Mouse (Mus musculus) heart, embryonic 14.5 days (tissue): ENCODE measurements around the gene Plcg1. TPM values are rescaled to one million over a fixed set of nuclear protein-coding genes. Genes with fewer than 3 reads are reported as not detected.

ENCODE experiments used
- ATAC-seq: fragments of 200-750 bp; cut with Nextera tagmentation; 2 replicates; pipeline ENCODE4 v1.8.0; 2017; ENCODE audit warnings: low read depth, moderate TSS enrichment; ENCODE audit not compliant: insufficient number of reproducible peaks, insufficient read depth, low FRiP score
- H3K27ac ChIP-seq, 2 experiments: fragments of 200-500 bp in 1 of 2; fragments of 300-500 bp in 1 of 2; sonication (generic) in 1 of 2; replicated peaks in 1 of 2; 2 replicates each; pipeline ENCODE4 v1.5.1; 2012 to 2014; ENCODE audit warnings: low read depth in 2 of 2, low read length in 2 of 2, control low read depth in 1 of 2, mild to moderate bottlenecking in 1 of 2, mixed read lengths in 1 of 2; ENCODE audit not compliant: control insufficient read depth in 1 of 2, insufficient read depth in 1 of 2
- H3K27me3 ChIP-seq: fragments of 300-500 bp; sonication (generic); 2 replicates; pipeline ENCODE4 v1.6.1; 2014; ENCODE audit warnings: mild to moderate bottlenecking, low read length, control low read depth; ENCODE audit not compliant: control insufficient read depth, insufficient read depth
- H3K36me3 ChIP-seq: fragments of 300-500 bp; sonication (generic); 2 replicates; pipeline ENCODE4 v1.6.1; 2014; ENCODE audit warnings: mild to moderate bottlenecking, control low read depth, low read length, mixed read lengths; ENCODE audit not compliant: control insufficient read depth, insufficient read depth
- H3K4me1 ChIP-seq, 2 experiments: fragments of 200-500 bp in 1 of 2; fragments of 300-500 bp in 1 of 2; sonication (generic) in 1 of 2; 2 replicates each; pipeline ENCODE4 v1.6.1; 2012 to 2014; ENCODE audit warnings: low read length in 2 of 2, control low read depth in 1 of 2, mixed read lengths in 1 of 2; ENCODE audit not compliant: control insufficient read depth in 2 of 2, insufficient read depth in 2 of 2
- H3K4me2 ChIP-seq: fragments of 300-500 bp; sonication (generic); 2 replicates; pipeline ENCODE4 v1.6.1; 2014; ENCODE audit warnings: mild to moderate bottlenecking, low read length
- H3K4me3 ChIP-seq, 2 experiments: fragments of 200-500 bp in 1 of 2; fragments of 300-500 bp in 1 of 2; sonication (generic) in 1 of 2; 2 replicates each; pipeline ENCODE4 v1.5.1; 2012 to 2014; ENCODE audit warnings: low read length in 2 of 2, mild to moderate bottlenecking in 2 of 2, control low read depth in 1 of 2, low read depth in 1 of 2, moderate library complexity in 1 of 2; ENCODE audit not compliant: control insufficient read depth in 1 of 2, insufficient read depth in 1 of 2
- H3K9ac ChIP-seq: fragments of 300-500 bp; sonication (generic); 2 replicates; pipeline ENCODE4 v1.6.1; 2014; ENCODE audit warnings: mild to moderate bottlenecking, low read length
- H3K9me3 ChIP-seq: fragments of 300-500 bp; sonication (generic); 2 replicates; pipeline ENCODE4 v1.6.1; 2016; ENCODE audit warnings: low read length, control low read depth; ENCODE audit not compliant: control insufficient read depth
- WGBS: fragments of 180-500 bp; shearing (Covaris S2); extraction: QIAGEN DNeasy Blood & Tissue Kit; methylation state at CpG from one replicate; pipeline ENCODE4 v1.1.7; 2014; 5-methylcytosine and 5-hydroxymethylcytosine counted together
- polyA plus RNA-seq: library from polyadenylated mRNA; unstranded; fragments of >200 nt; fragmentation: Nextera tagmentation; extraction: Ambion mirVana; gene quantifications from 2 replicates; pipeline ENCODE4 v1.2.1, GENCODE M21; 2014

Gene Plcg1
- polyA plus RNA-seq, 1 experiment from 2014 or later: 33.7 TPM

GRCm38 (mm10) chr2:160810376-160810775 is 79.3 kb downstream of the Plcg1 start:
- Histone ChIP-seq H3K4me3 (no peak overlapping the region), H3K27me3 (no peaks in the 10 kb centered on the region), H3K4me1 (peaks cover 5 to 13% of the 10 kb centered on the region in 2 experiments; a peak in 3 of 4 replicates), H3K36me3 (no peaks in the 10 kb centered on the region; the same call in 1 of the 2 replicates), H3K4me2 (no peak overlapping the region), H3K27ac (no peak overlapping the region), H3K9me3 (no peaks in the 10 kb centered on the region), H3K9ac (no peak overlapping the region)
- ATAC-seq: no peak

- H3K36me3 ChIP-seq: no peaks in the 10 kb centered on the region; the same call in 1 of the 2 replicates
- H3K4me2 ChIP-seq: no peak overlapping the region
- no peak overlapping the region for H3K27ac ChIP-seq
- H3K27me3 ChIP-seq: no peaks in the 10 kb centered on the region
- H3K9ac ChIP-seq: no peak overlapping the region
- WGBS: 68% methylated on average over 1 of the region's 1 CpGs
- H3K9me3 ChIP-seq: no peaks in the 10 kb centered on the region
- H3K4me1 ChIP-seq: peaks cover 5 to 11% of the 10 kb centered on the region in 2 experiments; a peak in 3 of 4 replicates
- no peak for ATAC-seq
- no peak overlapping the region for H3K4me3 ChIP-seq
These were observed 79.7 kb downstream of the Plcg1 start for GRCm38 (mm10) chr2:160810802-160811201.

Other genes starting within 250 kb of the Plcg1 start
- 48.6 and 49.7 TPM in 2 replicates for gene Top1, start 85.4 kb upstream of the Plcg1 start, polyA plus RNA-seq
- gene Zhx3, start 141.7 kb downstream of the Plcg1 start, polyA plus RNA-seq: 6.7 and 6.8 TPM in 2 replicates
- gene Lpin3, start 149.4 kb downstream of the Plcg1 start, polyA plus RNA-seq: 0.78 and 0.82 TPM in 2 replicates
- gene Emilin3, start 181.0 kb downstream of the Plcg1 start, polyA plus RNA-seq: 0.75 and 1.2 TPM in 2 replicates